Comparison of ENCODE assay signal across 7 mouse cellular contexts in genomic region chrX:73914827-73915703, GRCm38 (mm10). TPM values are rescaled to one million over a fixed set of nuclear protein-coding genes. Genes with fewer than 3 reads are reported as not detected.
A peak's percentile ranks its signal among the peaks of the same experiment; 100 is the strongest.
DNase-seq lines count a peak whose midpoint lies in the region; ATAC-seq and TF ChIP-seq lines count a peak whose summit lies in the region.

No protein-coding gene starts in this region.

- intact Hi-C loops in gastrocnemius, postnatal 36 days (cut with DNase I) = no loop called here
- intact Hi-C loops in left cerebral cortex, postnatal 25 days (cut with DNase I) = no loop called here

- H3K9ac ChIP-seq in intestine, embryonic 15.5 days = no peak overlapping the region

- H3K36me3 ChIP-seq in intestine, embryonic 15.5 days = no peaks in the 10 kb centered on the region
- H3K36me3 ChIP-seq in midbrain, embryonic 10.5 days = peaks cover 35% of the 10 kb centered on the region
- H3K36me3 ChIP-seq in small intestine, adult 2 months (ENCODE audit: control insufficient read depth, insufficient read depth, low read length) = peaks cover 8% of the 10 kb centered on the region

- peak overlapping the region; percentile 46 for H3K4me2 ChIP-seq in intestine, embryonic 15.5 days (replicated peaks)

- TF ChIP-seq CTCF in small intestine, adult 2 months (IDR thresholded peaks at IDR 0.05; ENCODE audit: extremely low read depth, insufficient read length, insufficient replicate concordance, low read depth, low read length) = no peak

- H3K27ac ChIP-seq in intestine, embryonic 15.5 days = peak overlapping the region; percentile 60
- H3K27ac ChIP-seq in midbrain, embryonic 10.5 days (replicated peaks) = peak overlapping the region; percentile 73
- peak overlapping the region; percentile 68 for H3K27ac ChIP-seq in small intestine, adult 2 months (ENCODE audit: insufficient read depth, low read depth, low read length)

- no peaks in the 10 kb centered on the region for H3K4me1 ChIP-seq in intestine, embryonic 15.5 days (replicated peaks)
- H3K4me1 ChIP-seq in midbrain, embryonic 10.5 days = peaks cover 10% of the 10 kb centered on the region
- peaks cover 4% of the 10 kb centered on the region for H3K4me1 ChIP-seq in small intestine, adult 2 months (ENCODE audit: control insufficient read depth, insufficient read depth, insufficient read length, low read length)

- peak; percentile 63; the same call in 1 of the 2 replicates for TF ChIP-seq POLR2A in small intestine, adult 2 months (IDR thresholded peaks at IDR 0.05; ENCODE audit: low read depth, low read length)

- peak; percentile 98 for ATAC-seq in intestine, embryonic 15.5 days

- H3K9me3 ChIP-seq in intestine, embryonic 15.5 days = no peaks in the 10 kb centered on the region
- no peaks in the 10 kb centered on the region for H3K9me3 ChIP-seq in midbrain, embryonic 10.5 days (replicated peaks)

- H3K27me3 ChIP-seq in intestine, embryonic 15.5 days (replicated peaks) = no peaks in the 10 kb centered on the region
- peaks cover 7% of the 10 kb centered on the region for H3K27me3 ChIP-seq in midbrain, embryonic 10.5 days (ENCODE audit: low read depth, poor library complexity, severe bottlenecking)
- no peaks in the 10 kb centered on the region for H3K27me3 ChIP-seq in small intestine, adult 2 months (ENCODE audit: control insufficient read depth, insufficient read depth, low read length)

- DNase-seq in adrenal gland, adult 8-10 months = peak; percentile 89
- DNase-seq in embryo, embryonic 11.5 days (ENCODE audit: low read depth, low spot score) = peak; percentile 86
- peak; percentile 77 to 83 for DNase-seq in gastrocnemius, postnatal 36 days
- peak; percentile 80 to 97 for DNase-seq in left cerebral cortex, postnatal 25 days (ENCODE audit: low spot score in 2 of 2)
- DNase-seq in midbrain, embryonic 10.5 days (ENCODE audit: low spot score) = peak; percentile 89

- peak overlapping the region; percentile 18 for H3K4me3 ChIP-seq in intestine, embryonic 15.5 days (replicated peaks)
- peak overlapping the region; percentile 41 for H3K4me3 ChIP-seq in midbrain, embryonic 10.5 days
- peak overlapping the region; percentile 50 for H3K4me3 ChIP-seq in small intestine, adult 2 months (ENCODE audit: low read depth, low read length)

- WGBS in intestine, embryonic 15.5 days = 29% methylated on average over 31 of the region's 31 CpGs
- WGBS in midbrain, embryonic 10.5 days = 31% methylated on average over 31 of the region's 31 CpGs
- 20% methylated on average over 31 of the region's 31 CpGs for WGBS in small intestine, adult 2 months

RNA-seq across cellular contexts. Expression of gene Arhgap4, which starts 6.6 kb away (rescaled TPM):
- 1 to 10 TPM; 2.4 to 7.7 (median 5.4) TPM for total RNA-seq in adrenal gland, adult 8-10 months (2022)
- 1 to 10 TPM in 1 of 2 experiments, under 1 TPM in 1; 0.67 to 1.0 TPM for total RNA-seq in gastrocnemius, postnatal 36 days (2021)
- polyA plus RNA-seq in intestine, embryonic 15.5 days (2015; fragmentation: Nextera tagmentation; extraction: Ambion mirVana) = 3.7 and 4.1 TPM in 2 replicates
- 1 to 10 TPM; 3.6 to 4.7 TPM for total RNA-seq in left cerebral cortex, postnatal 25 days (2021)
- 1.9 and 2.7 TPM in 2 replicates for polyA plus RNA-seq in midbrain, embryonic 10.5 days (2016; fragmentation: Nextera tagmentation; extraction: Ambion mirVana)
- 16.7 and 22.9 TPM in 2 replicates for polyA plus RNA-seq in small intestine, adult 2 months (2012; rRNA removed)

RNA-seq across cellular contexts. Expression of gene Naa10, which starts 6.7 kb away (rescaled TPM):
- 100 to 1,000 TPM in 1 of 4 experiments, 10 to 100 TPM in 3; 77.6 to 108 (median 89.8) TPM for total RNA-seq in adrenal gland, adult 8-10 months (2022)
- 10 to 100 TPM; 52.9 to 57.1 TPM for total RNA-seq in gastrocnemius, postnatal 36 days (2021)
- polyA plus RNA-seq in intestine, embryonic 15.5 days (2015; fragmentation: Nextera tagmentation; extraction: Ambion mirVana) = 163 and 169 TPM in 2 replicates
- 10 to 100 TPM; 45.4 to 53.4 TPM for total RNA-seq in left cerebral cortex, postnatal 25 days (2021)
- polyA plus RNA-seq in midbrain, embryonic 10.5 days (2016; fragmentation: Nextera tagmentation; extraction: Ambion mirVana) = 144 and 159 TPM in 2 replicates
- polyA plus RNA-seq in small intestine, adult 2 months (2012; rRNA removed) = 33.3 and 50.5 TPM in 2 replicates

RNA-seq across cellular contexts. Expression of gene Renbp, which starts 15.6 kb away (rescaled TPM):
- total RNA-seq in adrenal gland, adult 8-10 months (2022) = 10 to 100 TPM; 17.7 to 51.7 (median 30.5) TPM
- 1 to 10 TPM; 1.8 to 2.5 TPM for total RNA-seq in gastrocnemius, postnatal 36 days (2021)
- polyA plus RNA-seq in intestine, embryonic 15.5 days (2015; fragmentation: Nextera tagmentation; extraction: Ambion mirVana) = 154 and 197 TPM in 2 replicates
- total RNA-seq in left cerebral cortex, postnatal 25 days (2021) = 1 to 10 TPM; 4.4 to 4.9 TPM
- 16.8 and 23.3 TPM in 2 replicates for polyA plus RNA-seq in midbrain, embryonic 10.5 days (2016; fragmentation: Nextera tagmentation; extraction: Ambion mirVana)
- 2.4 and 4.2 TPM in 2 replicates for polyA plus RNA-seq in small intestine, adult 2 months (2012; rRNA removed)

RNA-seq across cellular contexts. Expression of gene L1cam, which starts 19.2 kb away (rescaled TPM):
- 10 to 100 TPM; 10.1 to 25.3 (median 16.7) TPM for total RNA-seq in adrenal gland, adult 8-10 months (2022)
- 1 to 10 TPM; 1.8 to 2.3 TPM for total RNA-seq in gastrocnemius, postnatal 36 days (2021)
- polyA plus RNA-seq in intestine, embryonic 15.5 days (2015; fragmentation: Nextera tagmentation; extraction: Ambion mirVana) = 9.0 and 9.4 TPM in 2 replicates
- total RNA-seq in left cerebral cortex, postnatal 25 days (2021) = 100 to 1,000 TPM; 152 to 158 TPM
- polyA plus RNA-seq in midbrain, embryonic 10.5 days (2016; fragmentation: Nextera tagmentation; extraction: Ambion mirVana) = 7.4 and 14.4 TPM in 2 replicates
- 7.9 and 20.8 TPM in 2 replicates for polyA plus RNA-seq in small intestine, adult 2 months (2012; rRNA removed)

RNA-seq across cellular contexts. Expression of gene Avpr2, which starts 23.2 kb away (rescaled TPM):
- not detected for total RNA-seq in adrenal gland, adult 8-10 months (2022)
- not detected for total RNA-seq in gastrocnemius, postnatal 36 days (2021)
- polyA plus RNA-seq in intestine, embryonic 15.5 days (2015; fragmentation: Nextera tagmentation; extraction: Ambion mirVana) = 0.05 and 0.25 TPM in 2 replicates
- total RNA-seq in left cerebral cortex, postnatal 25 days (2021) = not detected
- polyA plus RNA-seq in midbrain, embryonic 10.5 days (2016; fragmentation: Nextera tagmentation; extraction: Ambion mirVana) = 0.14 TPM in 1 of 2 replicates, not detected in the other
- 0.09 TPM in 1 of 2 replicates, not detected in the other for polyA plus RNA-seq in small intestine, adult 2 months (2012; rRNA removed)

Comparison
In these comparisons a context has a peak if more than half of its experiments do, and no peak if none do; other contexts are left out.
1. Peak in every context shown above with its lines: DNase-seq, ATAC-seq, H3K4me3 ChIP-seq and H3K27ac ChIP-seq.